Mouse (Mus musculus): ENCODE measurements around the gene Axin2. TPM values are rescaled to one million over a fixed set of nuclear protein-coding genes. Genes with fewer than 3 reads are reported as not detected.

The Axin2 gene
- polyA plus RNA-seq, 1 experiment = 17.9 TPM

DNA sequence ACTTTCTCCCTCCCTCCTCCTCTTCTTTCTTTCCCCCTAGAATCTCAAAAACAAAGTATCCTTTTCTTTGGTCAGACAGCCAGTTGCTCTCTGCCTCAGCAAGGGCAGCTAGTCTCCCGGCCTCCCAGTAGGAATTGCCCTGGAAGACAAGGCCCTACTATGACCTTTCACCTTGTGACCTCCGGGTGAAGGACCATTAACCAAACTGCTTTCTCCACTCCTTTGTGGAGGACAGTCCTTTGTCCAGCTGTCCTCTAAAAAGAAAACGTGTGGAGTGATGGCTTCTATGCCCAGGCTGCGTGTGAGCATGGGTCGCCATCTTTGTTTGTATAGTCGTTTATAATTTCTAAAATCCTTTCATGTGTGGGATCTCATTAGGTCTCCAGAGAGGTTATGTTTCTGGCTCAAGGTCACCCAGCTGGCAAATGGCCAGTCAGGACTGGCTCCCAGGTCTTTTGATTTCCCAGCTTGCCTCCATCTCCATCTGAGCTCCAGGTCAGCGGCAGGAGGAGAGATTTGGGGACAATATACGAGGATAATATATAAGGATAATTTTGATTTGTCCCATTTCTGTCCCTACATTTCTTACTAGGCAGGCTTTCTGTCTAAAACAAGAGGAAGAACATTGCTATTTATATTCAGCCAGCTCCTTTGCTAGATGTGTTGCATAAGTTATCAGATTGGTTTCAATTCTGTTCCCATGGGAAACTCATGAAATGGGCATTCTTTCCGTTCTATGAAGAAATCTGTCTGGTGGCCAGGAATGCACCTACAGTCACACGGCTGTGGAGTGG, 75.2 kb downstream of the Axin2 start:
- Histone ChIP-seq H3K4me1 (ENCODE audit: control insufficient read depth, insufficient read depth, low read length) (peaks cover 2% of the 10 kb centered on the region; the same call in 1 of the 2 replicates), H3K4me3 (replicated peaks; ENCODE audit: extremely low read depth, low read depth, low read length) (no peak overlapping the region)
- no peak for TF ChIP-seq POLR2A (IDR thresholded peaks at IDR 0.05; ENCODE audit: borderline replicate concordance, extremely low read depth, low read depth, low read length)
- TF ChIP-seq CTCF (IDR thresholded peaks at IDR 0.05; ENCODE audit: insufficient read depth, low read length) = no peak
- DNase-seq = no peak
- WGBS = 66% methylated on average over 10 of the region's 10 CpGs

DNA sequence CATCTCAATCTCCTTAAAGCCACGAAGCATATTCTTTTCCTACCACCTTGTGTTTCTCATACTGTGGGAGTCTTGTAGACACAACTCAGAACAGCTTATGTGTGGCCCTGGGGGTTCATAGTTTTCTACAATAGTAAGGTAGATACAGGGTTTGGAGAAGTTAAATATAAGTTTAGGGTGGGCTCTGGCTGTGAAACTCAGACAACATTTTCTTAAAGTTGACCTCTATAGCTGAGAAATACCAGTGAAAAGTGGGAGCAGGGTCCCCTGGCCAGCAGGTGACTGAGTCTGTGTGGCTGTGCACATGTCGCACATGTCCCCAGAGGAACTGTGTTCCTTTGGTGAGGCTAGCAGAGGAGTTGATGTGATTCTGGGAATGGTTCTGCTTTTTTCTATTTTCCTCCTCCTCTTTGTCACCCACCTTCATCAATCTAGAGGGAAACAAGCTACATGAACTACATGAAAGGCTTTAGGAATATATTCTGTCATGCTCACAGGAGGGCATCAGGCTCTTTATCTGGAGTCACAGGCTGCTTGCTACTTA, 75.9 kb downstream of the Axin2 start:
- no peak for TF ChIP-seq CTCF (IDR thresholded peaks at IDR 0.05; ENCODE audit: insufficient read depth, low read length)
- TF ChIP-seq POLR2A (IDR thresholded peaks at IDR 0.05; ENCODE audit: borderline replicate concordance, extremely low read depth, low read depth, low read length) = no peak
- WGBS = 68% methylated on average over 2 of the region's 2 CpGs
- no peak for DNase-seq
- peaks cover 2% of the 10 kb centered on the region; the same call in 1 of the 2 replicates for H3K4me1 ChIP-seq (ENCODE audit: control insufficient read depth, insufficient read depth, low read length)
- H3K4me3 ChIP-seq (replicated peaks; ENCODE audit: extremely low read depth, low read depth, low read length) = no peak overlapping the region

DNA sequence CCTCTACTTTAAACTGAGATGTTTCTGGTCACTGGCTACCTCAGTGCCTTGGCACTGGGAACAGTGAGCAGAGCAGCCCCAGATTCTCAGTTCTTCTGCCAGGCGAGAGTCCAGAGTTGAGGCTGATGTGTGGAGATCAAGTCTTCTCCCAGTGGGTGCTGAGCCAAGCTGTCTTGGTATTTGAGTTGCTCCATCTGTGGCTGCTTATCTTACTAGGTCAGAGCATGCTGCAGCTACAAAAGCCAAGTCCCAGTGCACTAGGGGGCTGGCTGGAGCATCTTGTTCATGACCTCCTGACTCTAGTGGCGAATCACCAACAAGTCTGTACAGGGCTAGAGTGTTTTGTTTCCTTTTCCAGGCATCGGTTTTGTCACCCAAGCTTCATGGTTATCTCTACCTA, 77.7 kb downstream of the Axin2 start:
- no peak overlapping the region for H3K4me3 ChIP-seq (replicated peaks; ENCODE audit: extremely low read depth, low read depth, low read length)
- H3K4me1 ChIP-seq (ENCODE audit: control insufficient read depth, insufficient read depth, low read length) = peaks cover 2% of the 10 kb centered on the region; the same call in 1 of the 2 replicates
- whole genome bisulfite sequencing = 66% methylated on average over 3 of the region's 3 CpGs
- DNase-seq = peak; percentile 20
- TF ChIP-seq CTCF (IDR thresholded peaks at IDR 0.05; ENCODE audit: insufficient read depth, low read length) (no peak), POLR2A (IDR thresholded peaks at IDR 0.05; ENCODE audit: borderline replicate concordance, extremely low read depth, low read depth, low read length) (no peak)

Other genes starting within 250 kb of the Axin2 start
- 0.11 and 0.25 TPM in 2 replicates for gene E030025P04Rik, start 224.0 kb downstream of the Axin2 start, polyA plus RNA-seq (2012; rRNA removed)